Mouse (Mus musculus) erythroblast, embryonic 14.5 days (primary cell): ENCODE results near the gene Kdm4d.

Experiments
- GATA1 ChIP-seq: IDR thresholded peaks from 2 replicates; pipeline ENCODE4 v1.6.1; 2012; ENCODE audit warnings: low read length, inconsistent platforms, mixed read lengths
- TAL1 ChIP-seq: IDR thresholded peaks from 3 replicates; pipeline ENCODE4 v1.6.1; 2012; ENCODE audit warnings: low read length, inconsistent platforms, mixed read lengths

GRCm38 (mm10) chr9:14518105-14518504, 17.8 kb upstream of the Kdm4d start:
- no peak for TF ChIP-seq GATA1
- TF ChIP-seq TAL1: no peak
